Mouse (Mus musculus): ENCODE measurements around the gene Cd37.

DNA sequence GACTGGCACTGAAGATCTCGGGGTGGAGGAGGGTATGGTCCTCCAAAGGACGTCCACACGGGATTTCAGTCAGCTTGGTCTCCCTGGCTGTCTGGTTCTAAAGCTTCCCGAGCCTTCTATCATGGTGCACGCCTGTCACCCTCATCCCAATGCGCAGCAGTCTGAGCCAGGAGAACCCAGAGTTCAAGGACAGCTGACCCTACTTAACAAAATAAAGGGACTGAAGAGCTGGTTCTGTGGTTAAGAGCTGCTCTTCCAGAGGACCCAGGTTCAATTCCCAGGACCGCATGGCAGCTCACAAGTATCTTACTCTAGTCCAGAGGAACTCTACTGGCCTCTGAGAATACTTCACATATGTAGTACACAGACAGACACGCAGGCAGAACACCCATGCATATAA, 9.9 kb downstream of the Cd37 start:
- no peak for TF ChIP-seq CTCF (IDR thresholded peaks at IDR 0.05; ENCODE audit: extremely low read depth, insufficient read depth, insufficient read length, insufficient replicate concordance)
- no peak for TF ChIP-seq POLR2A (IDR thresholded peaks at IDR 0.05; ENCODE audit: low read depth, low read length)

Measured in spleen, adult 2 months (tissue).